Mouse (Mus musculus) CH12.LX (cell line): ENCODE results near the gene Dnase1l1. TPM values are rescaled to one million over a fixed set of nuclear protein-coding genes. Genes with fewer than 3 reads are reported as not detected.
A peak's percentile ranks its signal among the peaks of the same experiment; 100 is the strongest.

Source experiments
- DNase-seq: peaks from one replicate; pipeline ENCODE4 v3.0.0-alpha.2; 2013; ENCODE audit errors: extremely low read depth
- H3K27ac ChIP-seq: 2 replicates; pipeline ENCODE4 v1.5.1; 2012; ENCODE audit warnings: low read depth, mild to moderate bottlenecking, control low read depth, moderate library complexity; ENCODE audit not compliant: insufficient read depth
- H3K27me3 ChIP-seq: replicated peaks from 2 replicates; pipeline ENCODE3; 2012; ENCODE audit warnings: inconsistent platforms
- H3K36me3 ChIP-seq, 2 experiments: replicated peaks in 1 of 2; 2 replicates each; pipeline versions ENCODE3 to v1.6.1; 2012; ENCODE audit warnings: inconsistent platforms in 1 of 2, low read length in 1 of 2, mild to moderate bottlenecking in 1 of 2, mixed read lengths in 1 of 2, moderate library complexity in 1 of 2; ENCODE audit not compliant: control insufficient read depth in 1 of 2, insufficient read depth in 1 of 2
- H3K4me1 ChIP-seq, 2 experiments: 2 replicates each; pipeline ENCODE4 v1.6.1; 2012; ENCODE audit warnings: inconsistent platforms in 1 of 2, moderate library complexity in 1 of 2; ENCODE audit not compliant: insufficient read depth in 2 of 2, control insufficient read depth in 1 of 2
- H3K4me2 ChIP-seq: 2 replicates; pipeline ENCODE4 v1.6.1; 2012; ENCODE audit warnings: low read depth, mild to moderate bottlenecking, control low read depth; ENCODE audit not compliant: poor library complexity, insufficient read depth, severe bottlenecking
- H3K4me3 ChIP-seq, 3 experiments: fragments of 150-350 bp in 1 of 3; sonication (generic) in 1 of 3; replicated peaks in 1 of 3; 2 replicates each; pipeline versions ENCODE3 to v1.5.1; 2011 to 2012; ENCODE audit warnings: low read depth in 2 of 3, low read length in 2 of 3, mild to moderate bottlenecking in 2 of 3, moderate library complexity in 2 of 3, control low read depth in 1 of 3, improper control_type of control experiment in 1 of 3, inconsistent platforms in 1 of 3, mixed read lengths in 1 of 3; ENCODE audit not compliant: poor library complexity in 1 of 3
- H3K79me2 ChIP-seq: replicated peaks from 2 replicates; pipeline ENCODE4 v1.6.1; 2012; ENCODE audit warnings: mild to moderate bottlenecking, moderate library complexity; ENCODE audit not compliant: control insufficient read depth, poor library complexity, insufficient read depth, severe bottlenecking; ENCODE audit errors: extremely low read depth
- H3K9ac ChIP-seq: 2 replicates; pipeline ENCODE4 v1.6.1; 2012; ENCODE audit warnings: low read depth, mild to moderate bottlenecking, control low read depth, moderate library complexity; ENCODE audit not compliant: insufficient read depth
- H3K9me3 ChIP-seq: replicated peaks from 2 replicates; pipeline ENCODE3; 2012; ENCODE audit warnings: low read length, inconsistent platforms, mixed read lengths
- ELF1 ChIP-seq: IDR thresholded peaks from 2 replicates; pipeline ENCODE4 v1.6.1; 2014; ENCODE audit warnings: low read depth, mild to moderate bottlenecking, inconsistent platforms, low read length, improper control_type of control experiment
- ETS1 ChIP-seq: conservative IDR thresholded peaks from 2 replicates; pipeline ENCODE4 v1.6.1; 2012; ENCODE audit warnings: low read depth, mild to moderate bottlenecking, inconsistent platforms, low read length, improper control_type of control experiment, moderate library complexity
- HCFC1 ChIP-seq: IDR thresholded peaks from 2 replicates; pipeline ENCODE4 v1.6.1; 2012; ENCODE audit warnings: low read depth, mild to moderate bottlenecking, inconsistent platforms, low read length, improper control_type of control experiment
- JUND ChIP-seq: conservative IDR thresholded peaks from 2 replicates; pipeline ENCODE4 v1.6.1; 2011; ENCODE audit warnings: low read depth, low read length, improper control_type of control experiment
- KAT2A ChIP-seq: IDR thresholded peaks from 2 replicates; pipeline ENCODE4 v1.6.1; 2012; ENCODE audit warnings: low read length, improper control_type of control experiment, inconsistent platforms; ENCODE audit not compliant: insufficient replicate concordance
- MYC ChIP-seq: IDR thresholded peaks from 2 replicates; pipeline ENCODE4 v1.6.1; 2011; ENCODE audit warnings: low read depth, mild to moderate bottlenecking, improper control_type of control experiment, low read length
- NELFE ChIP-seq: IDR thresholded peaks from 2 replicates; pipeline ENCODE4 v1.6.1; 2011; ENCODE audit warnings: low read depth, low read length, improper control_type of control experiment
- POLR2A ChIP-seq: IDR thresholded peaks from 2 replicates; pipeline ENCODE4 v1.6.1; 2011; ENCODE audit warnings: low read depth, mild to moderate bottlenecking, improper control_type of control experiment, low read length
- POLR2AphosphoS2 ChIP-seq: IDR thresholded peaks from 2 replicates; pipeline ENCODE4 v1.6.1; 2011; ENCODE audit warnings: low read depth, low read length, improper control_type of control experiment
- SIN3A ChIP-seq: IDR thresholded peaks from 2 replicates; pipeline ENCODE4 v1.6.1; 2012; ENCODE audit warnings: low read length, improper control_type of control experiment, inconsistent platforms
- TBP ChIP-seq: conservative IDR thresholded peaks from 2 replicates; pipeline ENCODE4 v1.6.1; 2011; ENCODE audit warnings: low read depth, low read length, improper control_type of control experiment
- UBTF ChIP-seq: IDR thresholded peaks from 2 replicates; pipeline ENCODE4 v1.6.1; 2012; ENCODE audit warnings: low read depth, mild to moderate bottlenecking, inconsistent platforms, low read length, improper control_type of control experiment, moderate library complexity
- USF1 ChIP-seq: IDR thresholded peaks from 2 replicates; pipeline ENCODE4 v1.6.1; 2014; ENCODE audit warnings: low read depth, mild to moderate bottlenecking, inconsistent platforms, low read length, improper control_type of control experiment
- USF2 ChIP-seq: conservative IDR thresholded peaks from 2 replicates; pipeline ENCODE4 v1.6.1; 2011; ENCODE audit warnings: low read depth, low read length, improper control_type of control experiment
- ZKSCAN1 ChIP-seq: IDR thresholded peaks from 2 replicates; pipeline ENCODE4 v1.6.1; 2012; ENCODE audit warnings: low read depth, inconsistent platforms, low read length, improper control_type of control experiment, borderline replicate concordance
- ZMIZ1 ChIP-seq: IDR thresholded peaks from 2 replicates; pipeline ENCODE4 v1.6.1; 2012; ENCODE audit warnings: low read depth, mild to moderate bottlenecking, inconsistent platforms, low read length, improper control_type of control experiment
- dilution Hi-C: fragments of 300-500 bp; cut with MboI; formaldehyde crosslinking; loops from 2 replicates; pipeline ENCODE4 v1.14.3; 2020; ENCODE audit warnings: low sequenced_read_pairs; ENCODE audit not compliant: extremely low pct_unique_long_range_greater_than_20kb, extremely low pct_ligation_motif_present
- in situ Hi-C: fragments of 300-500 bp; cut with MboI; formaldehyde crosslinking; loops from 3 replicates; pipeline ENCODE4 v1.14.3; 2019; ENCODE audit warnings: low sequenced_read_pairs, low pct_ligation_motif_present, low pct_unique_long_range_greater_than_20kb, mixed read lengths
- polyA plus RNA-seq: library from polyadenylated mRNA; unstranded; fragments of >175 nt; gene quantifications from 2 replicates; pipeline ENCODE4 v1.2.1, GENCODE M21; 2012; ENCODE audit warnings: low read depth; ENCODE audit not compliant: insufficient read length
- total RNA-seq, 2 experiments: library from RNA; depleted of rRNA; stranded (reverse); fragments of 300-350 nt in 1 of 2; fragments of >200 nt in 1 of 2; gene quantifications; 2 replicates each; pipeline ENCODE4 v1.2.3; 2012 to 2014

Dnase1l1 gene
- total and polyA plus RNA-seq, 3 experiments = 4.3 to 5.1 (median 4.7) TPM

GRCm38 (mm10) chrX:74282395-74283091, 406 bp upstream of the Dnase1l1 start:
- TF ChIP-seq SIN3A (peak; percentile 42; the same call in 1 of the 2 replicates), POLR2A (peak; percentile 72), USF1 (no peak), ZKSCAN1 (no peak), KAT2A (0 out of 2 replicates have a peak, but pooled peaks have one; percentile 9), JUND (no peak), ZMIZ1 (0 out of 2 replicates have a peak, but pooled peaks have one; percentile 45), MYC (0 out of 2 replicates have a peak, but pooled peaks have one; percentile 2), NELFE (peak; percentile 49; the same call in 1 of the 2 replicates), TBP (peak; percentile 62; the same call in 1 of the 2 replicates), ELF1 (peak; percentile 49; the same call in 1 of the 2 replicates), HCFC1 (peak; percentile 70)

GRCm38 (mm10) chrX:74281041-74281731, 951 bp downstream of the Dnase1l1 start:
- peak overlapping the region; percentile 77 for H3K4me2 ChIP-seq
- no peak overlapping the region for H3K27ac ChIP-seq
- no peak for DNase-seq

More at GRCm38 (mm10) chrX:74282395-74283091, 406 bp upstream of the Dnase1l1 start:
- Histone ChIP-seq H3K27ac (peak overlapping the region; percentile 80), H3K4me1 (peaks cover 0 to 10% of the 10 kb centered on the region in 2 experiments; a peak in 2 of 4 replicates), H3K9me3 (no peaks in the 10 kb centered on the region), H3K36me3 (peaks cover 1 to 22% of the 10 kb centered on the region in 2 experiments), H3K79me2 (peaks cover 11% of the 10 kb centered on the region), H3K4me2 (peak overlapping the region; percentile 78), H3K4me3 (peak overlapping the region; percentile 71 to 97 (median 76)), H3K9ac (peak overlapping the region; percentile 93), H3K27me3 (no peaks in the 10 kb centered on the region)
- in situ Hi-C loops (no loop called here), dilution Hi-C loops (no loop called here)
- peak; percentile 83 for DNase-seq

More at GRCm38 (mm10) chrX:74281041-74281731, 951 bp downstream of the Dnase1l1 start:
- in situ Hi-C loops = no loop called here
- peaks cover 0 to 10% of the 10 kb centered on the region in 2 experiments; a peak in 2 of 4 replicates for H3K4me1 ChIP-seq
- H3K27me3 ChIP-seq = no peaks in the 10 kb centered on the region
- no peaks in the 10 kb centered on the region for H3K9me3 ChIP-seq
- dilution Hi-C loops = no loop called here
- peak overlapping the region; percentile 31; the same call in 1 of the 2 replicates for H3K9ac ChIP-seq
- peak overlapping the region; percentile 71 to 97 (median 76) for H3K4me3 ChIP-seq
- H3K36me3 ChIP-seq = peaks cover 0 to 14% of the 10 kb centered on the region in 2 experiments
- peaks cover 11% of the 10 kb centered on the region for H3K79me2 ChIP-seq
- TF ChIP-seq USF1 = no peak
- no peak for TF ChIP-seq USF2
- TF ChIP-seq ZKSCAN1 = no peak
- TF ChIP-seq NELFE = no peak
- TF ChIP-seq ETS1 = no peak
- TF ChIP-seq ZMIZ1 = no peak
- TF ChIP-seq POLR2AphosphoS2 = no peak
- TF ChIP-seq UBTF = no peak
- no peak for TF ChIP-seq KAT2A
- no peak for TF ChIP-seq ELF1
